Mouse (Mus musculus) hindbrain, embryonic 12.5 days (tissue): ENCODE measurements around the gene Rab3il1. TPM values are rescaled to one million over a fixed set of nuclear protein-coding genes. Genes with fewer than 3 reads are reported as not detected.

Source experiments
- ATAC-seq: fragments of 200-750 bp; cut with Nextera tagmentation; 2 replicates; pipeline ENCODE4 v1.8.0; 2017; ENCODE audit warnings: moderate TSS enrichment; ENCODE audit not compliant: low FRiP score
- H3K27ac ChIP-seq: fragments of 300-500 bp; sonication (generic); 2 replicates; pipeline ENCODE4 v1.5.1; 2016; ENCODE audit warnings: mild to moderate bottlenecking
- H3K27me3 ChIP-seq: fragments of 300-500 bp; sonication (generic); 2 replicates; pipeline ENCODE4 v1.6.1; 2016; ENCODE audit warnings: mild to moderate bottlenecking
- H3K36me3 ChIP-seq: fragments of 300-500 bp; sonication (generic); 2 replicates; pipeline ENCODE4 v1.6.1; 2016; ENCODE audit warnings: mild to moderate bottlenecking
- H3K4me1 ChIP-seq: fragments of 300-500 bp; sonication (generic); 2 replicates; pipeline ENCODE4 v1.6.1; 2016
- H3K4me2 ChIP-seq: fragments of 300-500 bp; sonication (generic); replicated peaks from 2 replicates; pipeline ENCODE4 v1.6.1; 2016; ENCODE audit warnings: mild to moderate bottlenecking
- H3K4me3 ChIP-seq: fragments of 300-500 bp; sonication (generic); 2 replicates; pipeline ENCODE4 v1.5.1; 2016; ENCODE audit warnings: mild to moderate bottlenecking
- H3K9ac ChIP-seq: fragments of 300-500 bp; sonication (generic); 2 replicates; pipeline ENCODE4 v1.6.1; 2016; ENCODE audit warnings: mild to moderate bottlenecking, moderate library complexity
- H3K9me3 ChIP-seq: fragments of 300-500 bp; sonication (generic); replicated peaks from 2 replicates; pipeline ENCODE4 v1.6.1; 2016; ENCODE audit warnings: mild to moderate bottlenecking
- WGBS: fragments of 180-500 bp; shearing (Covaris S2); methylation state at CpG from one replicate; pipeline ENCODE4 v1.1.7; 2016; 5-methylcytosine and 5-hydroxymethylcytosine counted together
- polyA plus RNA-seq: library from polyadenylated mRNA; unstranded; fragments of >200 nt; fragmentation: Nextera tagmentation; extraction: Ambion mirVana; gene quantifications from 2 replicates; pipeline ENCODE4 v1.2.1, GENCODE M21; 2016

The Rab3il1 gene
- polyA plus RNA-seq, 1 experiment from 2014 or later, result 35.4 TPM

DNA sequence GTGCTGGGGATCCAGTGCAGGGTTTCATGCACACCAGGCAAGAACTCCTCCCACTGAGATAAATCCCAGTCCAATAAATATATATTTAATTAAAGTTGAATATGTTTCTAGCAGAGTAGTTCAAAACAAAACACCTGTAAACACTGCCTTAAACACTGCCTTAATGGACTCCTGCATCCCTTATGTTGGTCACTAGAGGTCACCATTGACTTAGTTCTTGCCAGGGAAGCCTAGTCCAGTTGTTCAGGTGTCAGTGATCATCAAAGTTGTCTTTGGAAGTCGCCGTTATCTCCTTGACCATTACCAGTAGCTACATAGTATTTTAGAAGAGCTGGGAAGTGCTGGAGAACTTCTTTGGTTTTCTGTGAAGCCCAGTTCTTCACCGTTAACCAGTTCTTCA is 1.1 kb upstream of the Rab3il1 start:
- Histone ChIP-seq H3K9ac (no peak overlapping the region), H3K36me3 (no peaks in the 10 kb centered on the region), H3K4me1 (no peaks in the 10 kb centered on the region), H3K27ac (no peak overlapping the region), H3K9me3 (no peaks in the 10 kb centered on the region), H3K4me2 (no peak overlapping the region), H3K27me3 (0 out of 2 replicates have a peak, but pooled peaks cover 4% of the 10 kb centered on the region), H3K4me3 (no peak overlapping the region)
- ATAC-seq, result no peak
- 22% methylated on average over 3 of the region's 3 CpGs for WGBS

DNA sequence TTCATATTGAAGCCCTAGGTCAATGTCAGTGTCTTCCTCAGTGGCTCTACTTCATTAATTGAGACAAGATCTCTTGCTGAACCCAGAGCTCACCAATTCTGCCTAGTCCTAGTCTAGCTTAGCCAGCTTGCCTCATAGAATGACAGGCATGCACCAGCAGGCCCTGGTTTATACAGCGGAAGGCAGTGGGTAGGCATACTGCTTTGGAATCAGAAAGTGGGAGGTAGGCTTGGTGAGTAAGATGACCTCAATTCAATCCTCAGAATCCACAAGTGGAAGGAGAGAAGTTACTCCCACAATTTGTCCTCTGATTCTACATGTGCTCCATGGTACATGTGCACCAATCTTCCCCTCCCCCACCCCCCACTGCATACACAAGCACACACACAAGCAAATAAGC is 2.2 kb downstream of the Rab3il1 start:
- Histone ChIP-seq H3K27ac (no peak overlapping the region), H3K36me3 (no peaks in the 10 kb centered on the region), H3K27me3 (no peaks in the 10 kb centered on the region), H3K4me1 (no peaks in the 10 kb centered on the region), H3K9me3 (no peaks in the 10 kb centered on the region), H3K4me3 (no peak overlapping the region), H3K9ac (no peak overlapping the region), H3K4me2 (no peak overlapping the region)
- ATAC-seq, result no peak
- 94% methylated on average over 1 of the region's 1 CpGs for WGBS

DNA sequence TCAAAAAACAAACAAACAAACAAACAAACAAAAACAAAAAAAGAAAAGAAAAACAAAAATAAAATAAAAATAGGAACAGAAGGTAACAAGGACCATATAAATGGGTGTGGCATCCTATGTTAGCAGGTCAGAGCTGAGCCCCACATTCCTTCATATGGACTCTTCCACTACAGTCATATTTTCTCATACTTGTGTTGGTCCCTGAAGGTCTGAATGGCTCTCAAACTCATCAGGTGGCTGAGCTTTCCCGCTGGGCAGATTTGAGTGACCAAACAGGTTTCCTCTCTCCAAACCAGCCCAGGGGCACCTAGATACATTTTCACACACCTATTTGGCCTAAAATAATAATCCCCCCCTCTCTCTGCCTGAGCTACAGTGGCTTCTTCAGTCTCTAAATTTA is 9.9 kb downstream of the Rab3il1 start:
- Histone ChIP-seq H3K36me3 (no peaks in the 10 kb centered on the region), H3K9me3 (no peaks in the 10 kb centered on the region), H3K9ac (no peak overlapping the region), H3K4me1 (peaks cover 14% of the 10 kb centered on the region), H3K27ac (no peak overlapping the region), H3K27me3 (no peaks in the 10 kb centered on the region), H3K4me2 (no peak overlapping the region), H3K4me3 (no peak overlapping the region)
- WGBS, result 86% methylated on average over 1 of the region's 1 CpGs
- no peak for ATAC-seq

DNA sequence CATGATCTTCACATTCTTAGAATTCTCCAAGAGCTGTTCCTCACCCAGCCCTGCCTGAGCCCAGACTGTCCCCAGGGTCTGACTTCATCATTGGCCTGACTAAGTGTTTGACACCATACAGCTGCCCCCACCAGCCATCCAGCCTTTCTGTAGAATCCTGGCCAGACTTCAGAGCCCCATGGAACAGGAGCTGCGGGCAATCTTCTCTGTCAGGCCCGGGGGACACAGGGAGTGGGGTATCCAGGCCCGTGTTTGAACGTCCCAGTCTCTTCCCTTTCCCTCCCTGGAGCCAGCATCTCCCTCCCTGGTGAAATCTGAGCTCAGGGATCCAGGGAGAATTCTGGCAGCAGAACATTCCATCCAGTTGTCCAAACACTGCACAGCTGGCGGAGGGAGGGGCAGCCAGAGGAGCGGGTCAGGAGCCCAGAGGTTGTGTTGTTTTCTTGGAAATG is 11.4 kb downstream of the Rab3il1 start:
- 53% methylated on average over 6 of the region's 6 CpGs for WGBS
- Histone ChIP-seq H3K36me3 (no peaks in the 10 kb centered on the region), H3K9ac (no peak overlapping the region), H3K4me3 (no peak overlapping the region), H3K27ac (peak overlapping the region; percentile 69; the same call in 1 of the 2 replicates), H3K4me2 (no peak overlapping the region), H3K9me3 (no peaks in the 10 kb centered on the region), H3K27me3 (no peaks in the 10 kb centered on the region), H3K4me1 (peaks cover 19% of the 10 kb centered on the region)
- no peak for ATAC-seq

DNA sequence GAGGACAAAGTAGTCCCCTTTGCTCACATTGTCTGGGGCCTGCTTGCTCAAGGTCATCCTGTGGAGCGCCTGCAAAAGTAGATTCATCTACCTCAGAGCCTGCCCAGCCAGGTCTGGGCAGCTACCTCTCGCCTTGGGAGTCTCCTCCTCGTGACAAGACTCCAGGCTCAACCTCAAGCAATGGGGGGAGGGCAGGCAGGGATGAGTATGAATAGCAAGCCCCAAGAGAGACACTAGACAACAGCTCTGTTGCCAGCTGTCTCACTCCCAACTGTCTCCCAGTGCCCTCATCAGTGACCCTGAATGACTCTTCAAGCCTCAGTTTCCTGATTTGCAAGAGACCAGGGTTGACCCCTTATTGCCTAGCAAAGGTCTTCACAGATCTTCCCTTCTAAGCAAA is 11.9 kb downstream of the Rab3il1 start:
- WGBS, result 44% methylated on average over 3 of the region's 3 CpGs
- Histone ChIP-seq H3K4me1 (peaks cover 21% of the 10 kb centered on the region), H3K27me3 (no peaks in the 10 kb centered on the region), H3K9me3 (no peaks in the 10 kb centered on the region), H3K36me3 (no peaks in the 10 kb centered on the region), H3K27ac (peak overlapping the region; percentile 71), H3K4me2 (no peak overlapping the region), H3K9ac (no peak overlapping the region; the same call in 1 of the 2 replicates), H3K4me3 (no peak overlapping the region)
- no peak for ATAC-seq

DNA sequence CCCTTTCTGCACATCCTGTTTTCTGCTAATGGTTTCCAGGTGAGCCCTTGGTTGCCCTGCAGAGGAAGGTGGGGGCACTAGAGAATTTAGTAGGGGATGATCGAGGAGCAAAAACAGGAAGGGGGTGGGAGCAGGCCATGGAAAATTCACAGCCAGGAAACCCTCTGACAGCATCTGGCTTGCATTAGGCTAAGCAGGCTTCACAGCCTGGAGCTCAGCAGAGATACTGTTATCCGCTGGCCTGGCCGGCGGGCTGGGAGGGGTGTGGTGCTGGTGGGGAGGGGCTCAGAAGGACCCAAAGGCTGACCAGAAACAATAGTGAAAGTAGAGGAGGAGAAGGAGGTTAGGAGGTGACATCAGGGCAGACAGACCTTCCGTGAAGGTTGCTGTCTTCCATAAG is 12.4 kb downstream of the Rab3il1 start:
- H3K4me2 ChIP-seq, result no peak overlapping the region
- H3K27me3 ChIP-seq, result peaks cover under 1% of the 10 kb centered on the region; the same call in 1 of the 2 replicates
- H3K36me3 ChIP-seq, result no peaks in the 10 kb centered on the region
- ATAC-seq, result no peak
- no peak overlapping the region for H3K4me3 ChIP-seq
- H3K4me1 ChIP-seq, result peaks cover 25% of the 10 kb centered on the region
- H3K9ac ChIP-seq, result no peak overlapping the region; the same call in 1 of the 2 replicates
- WGBS, result 70% methylated on average over 5 of the region's 5 CpGs
- no peak overlapping the region for H3K27ac ChIP-seq
- H3K9me3 ChIP-seq, result no peaks in the 10 kb centered on the region

DNA sequence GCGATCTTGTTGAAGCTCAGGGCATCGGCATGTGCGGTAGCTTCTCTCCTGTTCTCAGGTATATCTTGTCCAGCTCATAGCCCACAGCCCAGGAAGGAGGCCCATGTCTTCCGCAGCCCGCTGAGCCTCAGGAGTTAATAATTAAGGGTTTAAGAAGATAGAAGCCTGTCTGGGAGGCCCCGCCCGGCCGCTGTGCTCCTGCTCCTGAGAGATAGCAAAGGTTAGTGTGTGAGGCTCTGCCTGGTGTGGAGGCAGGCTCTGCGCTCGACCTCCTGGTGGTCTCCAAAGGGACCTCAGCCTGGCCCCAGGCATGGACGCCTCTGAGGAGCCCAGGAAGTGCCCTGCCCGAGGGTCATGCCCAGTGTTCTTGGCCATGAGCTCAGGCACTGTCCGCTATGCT is 13.4 kb downstream of the Rab3il1 start:
- no peak overlapping the region for H3K4me3 ChIP-seq
- WGBS, result 73% methylated on average over 13 of the region's 13 CpGs
- no peak overlapping the region for H3K27ac ChIP-seq

DNA sequence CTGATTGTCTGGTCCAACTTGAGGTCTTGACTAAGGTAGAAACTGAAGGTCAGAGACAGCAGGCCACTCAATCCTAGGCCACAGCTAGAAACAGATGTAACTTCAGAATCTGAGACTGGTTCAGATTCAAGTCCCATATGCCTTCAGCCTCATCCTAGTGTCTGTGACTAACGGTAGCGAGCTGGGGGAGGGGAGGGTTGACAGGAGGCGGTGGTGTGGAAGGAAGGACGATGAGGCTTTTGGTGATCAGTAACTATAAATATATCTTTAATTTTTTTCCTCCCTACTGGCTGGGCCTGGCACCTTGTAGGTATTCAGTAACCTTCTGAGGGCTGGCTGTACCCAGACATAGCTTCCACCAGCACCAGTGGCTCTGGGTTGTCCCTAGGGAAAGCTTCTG is 14.0 kb downstream of the Rab3il1 start:
- Histone ChIP-seq H3K9me3 (no peaks in the 10 kb centered on the region), H3K27ac (no peak overlapping the region), H3K4me1 (peaks cover 31% of the 10 kb centered on the region), H3K36me3 (no peaks in the 10 kb centered on the region), H3K9ac (no peak overlapping the region), H3K4me3 (no peak overlapping the region), H3K4me2 (no peak overlapping the region), H3K27me3 (peaks cover 8% of the 10 kb centered on the region)
- ATAC-seq, result no peak
- 74% methylated on average over 4 of the region's 4 CpGs for WGBS

More for the DNA sequence above, 13.4 kb downstream of the Rab3il1 start:
- Histone ChIP-seq H3K36me3 (no peaks in the 10 kb centered on the region), H3K4me2 (no peak overlapping the region), H3K4me1 (peaks cover 31% of the 10 kb centered on the region), H3K9ac (no peak overlapping the region), H3K27me3 (peaks cover 8% of the 10 kb centered on the region), H3K9me3 (no peaks in the 10 kb centered on the region)
- ATAC-seq, result no peak

DNA sequence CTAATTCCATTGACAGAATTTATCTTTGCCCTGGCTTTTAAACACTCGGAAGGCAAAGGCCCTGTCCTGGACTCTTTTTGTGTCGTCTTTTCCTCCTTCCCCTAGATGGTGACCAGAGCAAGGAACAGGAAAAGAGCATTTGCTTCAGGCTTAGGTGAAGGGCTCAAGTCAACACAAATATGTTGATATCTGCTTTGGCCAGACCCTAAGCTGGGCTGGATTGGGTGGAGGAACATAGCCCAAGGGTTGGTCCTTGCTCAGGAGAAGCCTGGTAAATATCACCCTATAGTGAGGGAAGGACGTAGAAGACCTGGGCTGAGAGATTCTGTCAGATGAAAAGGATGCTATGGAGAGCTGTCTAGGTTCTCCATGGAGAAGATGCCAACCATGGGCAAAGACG is 14.7 kb downstream of the Rab3il1 start:
- ATAC-seq, result no peak
- H3K9ac ChIP-seq, result no peak overlapping the region
- no peak overlapping the region for H3K4me3 ChIP-seq
- no peaks in the 10 kb centered on the region for H3K9me3 ChIP-seq
- H3K27me3 ChIP-seq, result peaks cover 8% of the 10 kb centered on the region
- H3K36me3 ChIP-seq, result no peaks in the 10 kb centered on the region
- 89% methylated on average over 4 of the region's 4 CpGs for WGBS
- H3K27ac ChIP-seq, result no peak overlapping the region
- H3K4me2 ChIP-seq, result no peak overlapping the region
- peaks cover 31% of the 10 kb centered on the region for H3K4me1 ChIP-seq

DNA sequence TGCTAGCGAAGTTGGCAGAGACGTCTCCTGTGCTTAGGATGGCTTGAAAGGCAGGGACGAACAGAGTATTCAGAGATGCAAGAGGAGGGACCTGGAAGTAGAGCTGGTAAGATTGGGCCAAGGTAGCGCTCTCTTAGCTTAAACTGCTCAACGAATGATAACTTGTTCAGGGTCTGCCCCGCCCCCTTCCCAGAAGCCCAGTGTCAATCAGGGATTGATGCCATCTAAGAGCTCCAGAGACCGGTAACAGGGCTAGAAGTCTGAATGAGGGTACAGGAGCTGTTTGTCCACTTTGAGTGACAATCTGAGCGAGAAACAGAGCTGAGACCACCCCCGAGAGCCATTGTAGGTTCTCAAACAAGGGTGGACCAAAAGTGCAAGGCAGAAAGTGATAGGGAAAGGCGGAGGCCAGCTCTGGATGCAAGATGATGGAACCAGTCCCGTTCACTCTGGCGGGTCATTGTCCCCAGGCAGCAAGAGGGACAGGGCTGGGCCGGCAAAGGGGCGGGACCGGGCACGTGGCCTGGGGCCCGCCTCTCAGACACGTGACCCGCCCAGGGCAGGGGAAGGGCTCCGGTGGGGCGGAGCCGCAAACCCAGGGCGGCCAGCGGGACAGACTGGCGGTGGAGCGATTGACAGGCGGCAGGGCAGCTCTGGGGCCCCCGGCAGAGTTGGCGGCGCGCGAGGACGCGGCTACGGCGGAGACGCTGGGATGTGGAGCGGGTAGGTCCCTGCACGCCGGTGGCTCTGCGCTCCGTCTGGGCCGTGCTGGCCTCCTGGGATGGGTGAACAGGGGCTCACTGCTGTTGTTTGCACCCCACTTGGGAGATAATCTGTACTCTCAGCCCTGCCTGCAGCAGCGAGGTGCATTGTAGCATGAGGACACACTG is 16.4 kb downstream of the Rab3il1 start:
- peak; percentile 97 for ATAC-seq
- Histone ChIP-seq H3K27me3 (peaks cover 8% of the 10 kb centered on the region), H3K4me3 (peak overlapping the region; percentile 55), H3K4me1 (peaks cover 32% of the 10 kb centered on the region), H3K9ac (peak overlapping the region; percentile 63), H3K27ac (peak overlapping the region; percentile 76), H3K9me3 (no peaks in the 10 kb centered on the region), H3K36me3 (no peaks in the 10 kb centered on the region), H3K4me2 (peak overlapping the region; percentile 85)
- 5% methylated on average over 43 of the region's 44 CpGs for WGBS

DNA sequence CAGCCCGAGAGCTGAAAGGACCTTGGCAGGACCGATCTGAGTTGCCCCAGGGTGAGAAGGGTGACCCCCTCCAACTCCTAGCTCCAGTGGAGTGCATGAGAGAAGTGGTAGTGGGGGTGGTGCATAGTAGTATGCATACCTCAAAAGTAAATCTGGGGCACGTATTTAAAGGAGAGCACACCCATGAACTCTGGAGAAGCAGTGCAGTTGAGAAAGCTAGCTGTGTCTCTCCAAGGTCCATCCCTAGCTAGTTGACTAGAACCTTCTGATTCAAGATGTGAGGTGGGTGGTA is 17.0 kb downstream of the Rab3il1 start:
- peak overlapping the region; percentile 76; the same call in 1 of the 2 replicates for H3K27ac ChIP-seq
- ATAC-seq, result no peak; the same call in 1 of the 2 replicates
- 0% methylated on average over 3 of the region's 3 CpGs for WGBS

DNA sequence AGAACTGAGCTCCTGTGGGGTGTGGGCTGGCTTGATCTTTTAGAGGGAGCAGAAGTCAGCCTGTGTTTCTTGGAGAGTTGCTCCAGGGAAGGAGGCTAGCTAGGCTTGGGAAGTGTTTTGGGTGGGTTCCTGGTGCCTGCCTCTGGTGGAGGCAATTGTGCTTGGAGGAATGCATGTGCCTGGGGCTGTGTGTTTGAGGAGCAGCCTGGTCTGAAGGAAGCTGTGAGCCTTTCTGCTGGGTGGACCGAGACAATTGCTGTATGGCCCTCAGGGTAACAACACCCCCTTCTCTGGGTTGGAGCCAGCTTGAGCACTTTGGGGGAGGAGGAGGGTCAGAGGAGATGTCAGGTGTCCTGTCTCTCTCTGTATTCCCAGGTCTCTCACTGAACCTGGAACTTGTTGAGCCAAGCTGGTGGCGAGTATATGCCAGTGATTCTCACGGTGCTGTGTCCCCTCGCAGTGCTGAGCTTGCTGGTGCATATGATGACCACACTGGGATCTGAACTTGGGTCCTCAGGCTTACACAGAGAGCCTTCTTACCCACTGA is 17.8 kb downstream of the Rab3il1 start:
- Histone ChIP-seq H3K4me2 (peak overlapping the region; percentile 85), H3K27ac (no peak overlapping the region), H3K9ac (0 out of 2 replicates have a peak overlapping the region, but pooled peaks have one; percentile 63), H3K4me1 (peaks cover 25% of the 10 kb centered on the region; the same call in 1 of the 2 replicates), H3K9me3 (no peaks in the 10 kb centered on the region), H3K36me3 (no peaks in the 10 kb centered on the region), H3K4me3 (peak overlapping the region; percentile 55), H3K27me3 (peaks cover 8% of the 10 kb centered on the region)
- ATAC-seq, result no peak
- WGBS, result 69% methylated on average over 4 of the region's 4 CpGs

More for the DNA sequence above, 17.0 kb downstream of the Rab3il1 start:
- Histone ChIP-seq H3K4me3 (peak overlapping the region; percentile 55), H3K9ac (peak overlapping the region; percentile 63), H3K9me3 (no peaks in the 10 kb centered on the region), H3K27me3 (peaks cover 8% of the 10 kb centered on the region), H3K4me2 (peak overlapping the region; percentile 85), H3K36me3 (no peaks in the 10 kb centered on the region), H3K4me1 (peaks cover 28% of the 10 kb centered on the region)
